Mouse (Mus musculus): Measurements from ENCODE around the gene Cuta. TPM values are rescaled to one million over a fixed set of nuclear protein-coding genes. Genes with fewer than 3 reads are reported as not detected.
A peak's percentile ranks its signal among the peaks of the same experiment; 100 is the strongest.

Gene Cuta
- polyA plus RNA-seq, 1 experiment from 2014 or later, result 173 TPM

DNA sequence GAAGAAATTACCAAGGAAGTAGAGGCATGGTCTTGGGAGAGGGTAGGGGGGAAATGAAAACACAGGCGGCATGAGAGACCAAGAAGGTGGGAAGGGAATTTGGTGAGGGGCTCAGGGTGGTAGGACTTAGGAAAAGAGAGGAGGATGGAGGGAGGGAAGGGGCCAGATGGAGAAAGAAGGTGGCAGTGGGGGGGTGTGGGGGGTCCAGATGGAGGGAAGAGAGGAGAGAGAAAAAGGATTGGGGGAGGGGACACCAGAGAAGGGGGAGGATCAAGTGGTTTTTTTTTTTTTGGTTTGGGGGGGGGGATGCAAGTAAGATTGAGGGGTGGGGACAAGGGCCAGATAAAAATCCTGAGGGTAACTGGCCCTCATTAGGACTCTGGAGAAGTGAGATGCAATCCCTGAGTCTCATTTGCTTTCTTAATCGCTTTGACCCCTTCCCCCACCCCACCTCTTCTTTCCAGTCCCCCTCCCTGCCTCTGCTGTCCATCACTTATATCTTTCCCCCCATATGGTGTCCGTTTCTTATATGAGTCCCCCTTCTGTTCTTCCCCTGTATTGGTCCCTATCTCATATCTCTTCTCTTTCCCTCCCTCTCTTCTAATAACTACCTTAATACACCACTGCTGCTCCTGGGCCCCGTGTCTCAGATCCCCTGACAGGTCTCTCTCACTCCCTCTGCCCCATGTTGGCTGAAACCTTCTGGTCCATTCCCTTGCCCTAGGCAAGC, 2.6 kb upstream of the Cuta start:
- WGBS, result 18% methylated on average over 4 of the region's 4 CpGs
- H3K4me3 ChIP-seq (replicated peaks; ENCODE audit: low read length), result peak overlapping the region; percentile 50
- no peaks in the 10 kb centered on the region for H3K9me3 ChIP-seq (replicated peaks; ENCODE audit: control insufficient read depth, low read length)
- peak overlapping the region; percentile 62; the same call in 1 of the 2 replicates for H3K27ac ChIP-seq (ENCODE audit: low read length)
- peak overlapping the region; percentile 58 for H3K4me2 ChIP-seq (ENCODE audit: low read depth, low read length)
- peaks cover 39% of the 10 kb centered on the region for H3K4me1 ChIP-seq (ENCODE audit: control insufficient read depth, insufficient read depth, low read length)
- ATAC-seq (ENCODE audit: insufficient read depth, low FRiP score), result no peak
- H3K27me3 ChIP-seq (ENCODE audit: control insufficient read depth, insufficient read depth, low read length), result no peaks in the 10 kb centered on the region
- peak overlapping the region; percentile 78 for H3K9ac ChIP-seq (ENCODE audit: low read length)
- no peaks in the 10 kb centered on the region for H3K36me3 ChIP-seq (ENCODE audit: control insufficient read depth, insufficient read depth, low read length)

DNA sequence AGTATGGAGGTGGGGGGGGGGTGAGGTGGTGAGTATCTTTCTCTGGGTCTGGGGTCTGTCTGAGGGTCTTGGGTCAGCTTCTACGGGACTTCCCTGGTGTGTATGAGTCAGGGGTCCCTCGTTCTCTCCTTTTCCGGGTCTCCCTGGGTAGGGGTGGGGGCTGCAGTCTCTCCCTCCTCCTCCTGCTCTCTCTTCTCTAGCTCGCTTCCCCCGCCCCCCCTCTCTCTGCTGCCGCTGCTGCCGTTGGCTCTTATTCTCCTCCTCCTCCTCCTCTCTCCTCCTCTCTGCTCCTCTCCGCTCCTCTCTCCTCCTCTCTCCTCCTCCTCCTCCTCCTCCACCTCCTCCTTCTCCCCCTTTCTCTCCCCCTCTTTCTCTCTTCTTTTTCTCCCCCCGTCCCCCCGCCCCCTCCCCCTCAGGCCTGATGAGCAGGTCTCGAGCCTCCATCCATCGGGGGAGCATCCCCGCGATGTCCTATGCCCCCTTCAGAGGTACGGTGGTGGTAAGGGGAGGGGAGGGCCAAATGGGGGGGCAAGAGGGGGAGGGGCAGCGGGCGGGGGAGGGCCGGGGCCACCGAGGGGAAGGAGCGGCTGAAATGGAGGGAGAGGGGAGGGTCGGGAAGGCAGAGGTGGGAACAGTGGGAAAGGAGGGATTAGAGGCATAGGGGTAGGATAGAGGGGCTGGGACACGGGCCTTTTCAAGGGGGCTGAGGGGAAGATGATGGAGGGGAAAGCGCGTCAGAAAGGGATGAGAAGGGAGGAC, 1.8 kb upstream of the Cuta start, which contains the start of gene Syngap1:
Gene Syngap1, plus strand, starts transcription at position 223 of the 759 bp plus-strand sequence.
- Histone ChIP-seq H3K27ac (ENCODE audit: low read length) (peak within 1 kb of the TSS; percentile 97), H3K4me3 (replicated peaks; ENCODE audit: low read length) (peak within 1 kb of the TSS; percentile 83), H3K36me3 (ENCODE audit: control insufficient read depth, insufficient read depth, low read length) (peaks cover 4% of the 10 kb centered on the region; the same call in 1 of the 2 replicates), H3K4me1 (ENCODE audit: control insufficient read depth, insufficient read depth, low read length) (peaks cover 31% of the 10 kb centered on the region), H3K9ac (ENCODE audit: low read length) (peak within 1 kb of the TSS; percentile 81), H3K27me3 (ENCODE audit: control insufficient read depth, insufficient read depth, low read length) (no peaks in the 10 kb centered on the region), H3K4me2 (ENCODE audit: low read depth, low read length) (peak within 1 kb of the TSS; percentile 81), H3K9me3 (replicated peaks; ENCODE audit: control insufficient read depth, low read length) (no peaks in the 10 kb centered on the region)
- WGBS, result 6% methylated on average over 21 of the region's 24 CpGs
- no peak for ATAC-seq (ENCODE audit: insufficient read depth, low FRiP score)

DNA sequence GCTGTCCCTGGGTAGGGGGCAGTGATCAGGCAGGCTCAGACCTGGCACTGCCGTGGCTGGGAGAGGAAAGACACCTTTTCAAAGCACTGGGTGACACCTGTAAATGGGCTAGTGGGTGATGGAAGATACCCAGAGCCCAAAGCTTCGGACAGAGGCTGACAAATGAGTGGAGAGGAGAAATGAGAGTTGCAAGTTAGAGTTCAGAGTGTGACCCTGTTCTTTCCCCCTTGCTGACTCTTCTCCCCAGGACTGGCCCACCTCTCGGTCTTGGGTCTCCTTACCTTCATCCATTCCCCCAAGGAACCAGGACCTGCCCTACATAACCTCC, 568 bp upstream of the Cuta start:
- no peak for ATAC-seq (ENCODE audit: insufficient read depth, low FRiP score)
- 4% methylated on average over 3 of the region's 3 CpGs for WGBS
- Histone ChIP-seq H3K4me3 (replicated peaks; ENCODE audit: low read length) (peak overlapping the region; percentile 83), H3K9ac (ENCODE audit: low read length) (peak overlapping the region; percentile 81), H3K9me3 (replicated peaks; ENCODE audit: control insufficient read depth, low read length) (no peaks in the 10 kb centered on the region), H3K4me1 (ENCODE audit: control insufficient read depth, insufficient read depth, low read length) (peaks cover 24% of the 10 kb centered on the region), H3K27me3 (ENCODE audit: control insufficient read depth, insufficient read depth, low read length) (no peaks in the 10 kb centered on the region), H3K36me3 (ENCODE audit: control insufficient read depth, insufficient read depth, low read length) (peaks cover 4% of the 10 kb centered on the region; the same call in 1 of the 2 replicates), H3K4me2 (ENCODE audit: low read depth, low read length) (peak overlapping the region; percentile 81), H3K27ac (ENCODE audit: low read length) (peak overlapping the region; percentile 97)

GRCm38 (mm10) chr17:26938731-26939130, 638 bp downstream of the Cuta start:
- WGBS, result under 1% methylated on average over 22 of the region's 22 CpGs
- Histone ChIP-seq H3K4me2 (ENCODE audit: low read depth, low read length) (peak overlapping the region; percentile 99), H3K27ac (ENCODE audit: low read length) (peak overlapping the region; percentile 97), H3K4me1 (ENCODE audit: control insufficient read depth, insufficient read depth, low read length) (peaks cover 25% of the 10 kb centered on the region), H3K4me3 (replicated peaks; ENCODE audit: low read length) (peak overlapping the region; percentile 83), H3K27me3 (ENCODE audit: control insufficient read depth, insufficient read depth, low read length) (no peaks in the 10 kb centered on the region), H3K9me3 (replicated peaks; ENCODE audit: control insufficient read depth, low read length) (no peaks in the 10 kb centered on the region), H3K9ac (ENCODE audit: low read length) (peak overlapping the region; percentile 80), H3K36me3 (ENCODE audit: control insufficient read depth, insufficient read depth, low read length) (peaks cover 4% of the 10 kb centered on the region; the same call in 1 of the 2 replicates)
- ATAC-seq (ENCODE audit: insufficient read depth, low FRiP score), result no peak

- H3K36me3 ChIP-seq (ENCODE audit: control insufficient read depth, insufficient read depth, low read length), result peaks cover 4% of the 10 kb centered on the region; the same call in 1 of the 2 replicates
- peak overlapping the region; percentile 80 for H3K9ac ChIP-seq (ENCODE audit: low read length)
- peaks cover 29% of the 10 kb centered on the region for H3K4me1 ChIP-seq (ENCODE audit: control insufficient read depth, insufficient read depth, low read length)
- 40% methylated on average over 16 of the region's 16 CpGs for WGBS
- peak overlapping the region; percentile 97; the same call in 1 of the 2 replicates for H3K27ac ChIP-seq (ENCODE audit: low read length)
- H3K9me3 ChIP-seq (replicated peaks; ENCODE audit: control insufficient read depth, low read length), result no peaks in the 10 kb centered on the region
- H3K4me3 ChIP-seq (replicated peaks; ENCODE audit: low read length), result peak overlapping the region; percentile 83
- peak overlapping the region; percentile 99 for H3K4me2 ChIP-seq (ENCODE audit: low read depth, low read length)
- no peaks in the 10 kb centered on the region for H3K27me3 ChIP-seq (ENCODE audit: control insufficient read depth, insufficient read depth, low read length)
- ATAC-seq (ENCODE audit: insufficient read depth, low FRiP score), result no peak
Observed at GRCm38 (mm10) chr17:26937883-26938695, 1.3 kb downstream of the Cuta start.

DNA sequence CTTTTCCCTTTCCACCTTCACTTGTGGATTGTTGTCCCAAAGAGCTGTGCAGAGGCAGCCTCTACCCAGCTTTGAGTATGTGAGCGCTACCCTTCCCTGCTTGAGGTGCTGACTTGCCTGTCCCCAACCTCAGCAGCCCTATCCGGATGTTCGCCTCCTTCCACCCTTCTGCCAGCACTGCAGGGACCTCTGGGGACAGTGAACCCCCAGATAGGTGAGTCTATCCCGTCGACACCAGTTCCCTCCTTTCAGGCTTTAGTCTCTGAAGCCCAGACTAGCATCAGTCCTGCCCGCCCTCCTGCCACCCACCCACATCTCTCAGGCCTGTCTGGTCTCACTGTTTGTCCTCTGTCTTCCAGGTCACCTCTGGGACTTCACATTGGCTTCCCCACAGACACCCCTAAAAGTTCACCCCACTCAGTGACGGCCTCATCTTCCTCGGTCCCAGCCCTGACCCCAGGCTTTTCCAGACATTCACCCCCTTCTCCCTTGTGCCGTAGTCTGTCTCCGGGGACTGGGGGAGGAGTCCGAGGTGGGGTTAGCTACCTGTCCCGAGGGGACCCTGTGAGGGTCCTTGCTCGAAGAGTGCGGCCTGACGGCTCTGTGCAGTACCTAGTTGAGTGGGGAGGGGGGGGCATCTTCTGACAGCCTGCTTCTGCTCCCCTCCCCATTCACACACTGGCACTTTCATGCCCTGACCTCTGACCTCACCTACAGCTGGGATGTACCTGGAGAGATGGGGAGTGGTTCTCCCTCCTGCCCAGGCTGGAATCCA, 2.3 kb downstream of the Cuta start:
- Histone ChIP-seq H3K36me3 (ENCODE audit: control insufficient read depth, insufficient read depth, low read length) (peaks cover 4% of the 10 kb centered on the region; the same call in 1 of the 2 replicates), H3K27ac (ENCODE audit: low read length) (no peak overlapping the region), H3K4me1 (ENCODE audit: control insufficient read depth, insufficient read depth, low read length) (peaks cover 31% of the 10 kb centered on the region), H3K9me3 (replicated peaks; ENCODE audit: control insufficient read depth, low read length) (no peaks in the 10 kb centered on the region), H3K4me2 (ENCODE audit: low read depth, low read length) (0 out of 2 replicates have a peak overlapping the region, but pooled peaks have one; percentile 99), H3K4me3 (replicated peaks; ENCODE audit: low read length) (no peak overlapping the region), H3K9ac (ENCODE audit: low read length) (no peak overlapping the region), H3K27me3 (ENCODE audit: control insufficient read depth, insufficient read depth, low read length) (no peaks in the 10 kb centered on the region)
- no peak for ATAC-seq (ENCODE audit: insufficient read depth, low FRiP score)
- WGBS, result 81% methylated on average over 15 of the region's 15 CpGs

DNA sequence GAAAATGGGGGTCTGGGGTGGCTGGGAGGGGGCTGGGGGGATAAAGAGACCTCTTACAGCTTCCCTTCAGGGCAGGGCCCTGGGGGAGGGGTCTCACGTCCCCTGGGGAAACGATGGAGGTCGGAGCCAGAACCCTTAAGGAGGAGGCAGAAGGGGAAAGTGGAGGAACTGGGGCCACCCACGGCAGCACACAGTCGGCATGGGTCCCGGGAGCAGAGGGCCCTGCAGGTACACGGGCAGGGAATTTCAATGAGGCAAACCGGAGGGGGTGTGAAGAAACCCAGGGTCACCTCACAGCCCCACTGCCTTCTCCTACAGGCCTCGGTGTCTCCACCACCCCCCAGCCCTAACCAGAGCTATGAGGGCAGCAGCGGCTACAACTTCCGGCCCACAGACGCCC, 2.9 kb downstream of the Cuta start:
- Histone ChIP-seq H3K27ac (ENCODE audit: low read length) (no peak overlapping the region), H3K4me3 (replicated peaks; ENCODE audit: low read length) (no peak overlapping the region), H3K36me3 (ENCODE audit: control insufficient read depth, insufficient read depth, low read length) (peaks cover 4% of the 10 kb centered on the region; the same call in 1 of the 2 replicates), H3K4me1 (ENCODE audit: control insufficient read depth, insufficient read depth, low read length) (peaks cover 31% of the 10 kb centered on the region), H3K4me2 (ENCODE audit: low read depth, low read length) (no peak overlapping the region), H3K27me3 (ENCODE audit: control insufficient read depth, insufficient read depth, low read length) (no peaks in the 10 kb centered on the region), H3K9ac (ENCODE audit: low read length) (no peak overlapping the region), H3K9me3 (replicated peaks; ENCODE audit: control insufficient read depth, low read length) (no peaks in the 10 kb centered on the region)
- no peak for ATAC-seq (ENCODE audit: insufficient read depth, low FRiP score)
- 85% methylated on average over 12 of the region's 12 CpGs for WGBS

DNA sequence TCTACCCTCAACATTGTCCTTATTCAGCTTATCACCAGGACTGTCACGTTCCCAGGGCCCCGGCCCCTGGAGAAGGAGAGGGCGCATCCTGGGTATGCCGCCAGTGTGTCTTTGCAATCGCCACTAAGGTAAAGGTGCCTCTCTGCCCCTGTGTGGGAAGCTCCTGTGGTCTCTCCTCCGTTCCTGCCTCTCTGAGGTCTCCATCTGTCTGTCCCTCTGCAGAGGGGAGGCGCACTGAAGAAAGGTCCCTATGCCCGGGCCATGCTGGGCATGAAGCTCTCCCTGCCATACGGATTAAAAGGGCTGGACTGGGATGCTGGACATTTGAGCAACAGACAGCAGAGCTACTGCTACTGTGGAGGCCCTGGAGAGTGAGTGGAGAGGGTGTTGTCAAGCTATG, 4.3 kb downstream of the Cuta start:
- peaks cover 22% of the 10 kb centered on the region for H3K4me1 ChIP-seq (ENCODE audit: control insufficient read depth, insufficient read depth, low read length)
- 85% methylated on average over 9 of the region's 9 CpGs for WGBS
- peaks cover 4% of the 10 kb centered on the region; the same call in 1 of the 2 replicates for H3K36me3 ChIP-seq (ENCODE audit: control insufficient read depth, insufficient read depth, low read length)
- H3K9me3 ChIP-seq (replicated peaks; ENCODE audit: control insufficient read depth, low read length), result no peaks in the 10 kb centered on the region
- H3K4me2 ChIP-seq (ENCODE audit: low read depth, low read length), result no peak overlapping the region
- no peak overlapping the region for H3K27ac ChIP-seq (ENCODE audit: low read length)
- ATAC-seq (ENCODE audit: insufficient read depth, low FRiP score), result no peak
- no peaks in the 10 kb centered on the region for H3K27me3 ChIP-seq (ENCODE audit: control insufficient read depth, insufficient read depth, low read length)
- no peak overlapping the region for H3K9ac ChIP-seq (ENCODE audit: low read length)
- H3K4me3 ChIP-seq (replicated peaks; ENCODE audit: low read length), result no peak overlapping the region

Data from stomach, embryonic 16.5 days (tissue).